Mouse (Mus musculus) kidney, embryonic 14.5 days (tissue): ENCODE measurements around the gene Rbfox2. TPM values are rescaled to one million over a fixed set of nuclear protein-coding genes. Genes with fewer than 3 reads are reported as not detected.
A peak's percentile ranks its signal among the peaks of the same experiment; 100 is the strongest.

Experiments
- ATAC-seq: fragments of 200-750 bp; cut with Nextera tagmentation; 2 replicates; pipeline ENCODE4 v1.8.0; 2017; ENCODE audit warnings: moderate number of reproducible peaks, mild to moderate bottlenecking, moderate TSS enrichment, moderate library complexity; ENCODE audit not compliant: low FRiP score, low TSS enrichment
- H3K27ac ChIP-seq: fragments of 300-500 bp; sonication (generic); 2 replicates; pipeline ENCODE4 v1.5.1; 2014; ENCODE audit warnings: low read depth, mild to moderate bottlenecking, low read length, moderate library complexity, mixed read lengths
- H3K27me3 ChIP-seq: fragments of 300-500 bp; sonication (generic); 2 replicates; pipeline ENCODE4 v1.6.1; 2014; ENCODE audit warnings: mild to moderate bottlenecking, low read length; ENCODE audit not compliant: control insufficient read depth, insufficient read depth
- H3K36me3 ChIP-seq: fragments of 300-500 bp; sonication (generic); 2 replicates; pipeline ENCODE4 v1.6.1; 2014; ENCODE audit warnings: low read length, mixed read lengths; ENCODE audit not compliant: control insufficient read depth, insufficient read depth
- H3K4me1 ChIP-seq: fragments of 300-500 bp; sonication (generic); 2 replicates; pipeline ENCODE4 v1.6.1; 2014; ENCODE audit warnings: low read length, mixed read lengths; ENCODE audit not compliant: control insufficient read depth, insufficient read depth
- H3K4me2 ChIP-seq: fragments of 300-500 bp; sonication (generic); replicated peaks from 2 replicates; pipeline ENCODE4 v1.6.1; 2014; ENCODE audit warnings: low read depth, mild to moderate bottlenecking, low read length
- H3K4me3 ChIP-seq: fragments of 300-500 bp; sonication (generic); 2 replicates; pipeline ENCODE4 v1.5.1; 2014; ENCODE audit warnings: mild to moderate bottlenecking, low read length
- H3K9ac ChIP-seq: fragments of 300-500 bp; sonication (generic); 2 replicates; pipeline ENCODE4 v1.6.1; 2014; ENCODE audit warnings: low read depth, mild to moderate bottlenecking, low read length, moderate library complexity
- H3K9me3 ChIP-seq: fragments of 300-500 bp; sonication (generic); 2 replicates; pipeline ENCODE4 v1.6.1; 2016; ENCODE audit warnings: low read length; ENCODE audit not compliant: control insufficient read depth
- WGBS: fragments of 180-500 bp; shearing (Covaris S2); extraction: QIAGEN DNeasy Blood & Tissue Kit; methylation state at CpG from one replicate; pipeline ENCODE4 v1.1.7; 2014; 5-methylcytosine and 5-hydroxymethylcytosine counted together
- polyA plus RNA-seq: library from polyadenylated mRNA; unstranded; fragments of >200 nt; fragmentation: Nextera tagmentation; extraction: Ambion mirVana; gene quantifications from 2 replicates; pipeline ENCODE4 v1.2.1, GENCODE M21; 2014

Gene Rbfox2
- polyA plus RNA-seq, 1 experiment from 2014 or later = 64.6 TPM

- 61% methylated on average over 6 of the region's 6 CpGs for WGBS
These were observed 14.4 kb downstream of the Rbfox2 start for GRCm38 (mm10) chr15:77292381-77292780.

GRCm38 (mm10) chr15:77291471-77291870, 15.3 kb downstream of the Rbfox2 start:
- ATAC-seq = peak; percentile 43; the same call in 1 of the 2 replicates
- H3K36me3 ChIP-seq = no peaks in the 10 kb centered on the region
- peaks cover 11% of the 10 kb centered on the region; the same call in 1 of the 2 replicates for H3K4me1 ChIP-seq
- H3K9ac ChIP-seq = no peak overlapping the region
- WGBS = 25% methylated on average over 7 of the region's 7 CpGs
- H3K4me2 ChIP-seq = no peak overlapping the region
- H3K27ac ChIP-seq = no peak overlapping the region
- no peaks in the 10 kb centered on the region for H3K27me3 ChIP-seq
- no peak overlapping the region for H3K4me3 ChIP-seq
- no peaks in the 10 kb centered on the region for H3K9me3 ChIP-seq

More at GRCm38 (mm10) chr15:77292381-77292780, 14.4 kb downstream of the Rbfox2 start:
- Histone ChIP-seq H3K9ac (no peak overlapping the region), H3K9me3 (no peaks in the 10 kb centered on the region), H3K4me3 (no peak overlapping the region), H3K36me3 (no peaks in the 10 kb centered on the region), H3K27ac (no peak overlapping the region), H3K27me3 (no peaks in the 10 kb centered on the region), H3K4me1 (peaks cover 11% of the 10 kb centered on the region; the same call in 1 of the 2 replicates), H3K4me2 (no peak overlapping the region)
- ATAC-seq = no peak

GRCm38 (mm10) chr15:77290352-77290751, 16.5 kb downstream of the Rbfox2 start:
- peaks cover 11% of the 10 kb centered on the region; the same call in 1 of the 2 replicates for H3K4me1 ChIP-seq
- ATAC-seq = no peak
- no peak overlapping the region for H3K27ac ChIP-seq
- no peak overlapping the region for H3K4me2 ChIP-seq
- H3K9ac ChIP-seq = no peak overlapping the region
- H3K9me3 ChIP-seq = no peaks in the 10 kb centered on the region
- no peak overlapping the region for H3K4me3 ChIP-seq
- no peaks in the 10 kb centered on the region for H3K36me3 ChIP-seq
- WGBS = 78% methylated on average over 2 of the region's 2 CpGs
- H3K27me3 ChIP-seq = no peaks in the 10 kb centered on the region

- Histone ChIP-seq H3K27ac (no peak overlapping the region), H3K36me3 (no peaks in the 10 kb centered on the region), H3K4me3 (no peak overlapping the region), H3K9me3 (no peaks in the 10 kb centered on the region), H3K4me2 (no peak overlapping the region), H3K4me1 (peaks cover 20% of the 10 kb centered on the region), H3K27me3 (no peaks in the 10 kb centered on the region), H3K9ac (no peak overlapping the region)
- no peak for ATAC-seq
- WGBS = 100% methylated on average over 1 of the region's 1 CpGs
These were observed 26.7 kb downstream of the Rbfox2 start for GRCm38 (mm10) chr15:77280130-77280529.

GRCm38 (mm10) chr15:77278825-77279224, 28.0 kb downstream of the Rbfox2 start:
- H3K9ac ChIP-seq = no peak overlapping the region
- no peak overlapping the region for H3K4me3 ChIP-seq
- H3K27me3 ChIP-seq = no peaks in the 10 kb centered on the region
- ATAC-seq = no peak
- H3K4me2 ChIP-seq = no peak overlapping the region
- no peak overlapping the region for H3K27ac ChIP-seq
- WGBS = 42% methylated on average over 5 of the region's 5 CpGs
- H3K36me3 ChIP-seq = no peaks in the 10 kb centered on the region
- H3K4me1 ChIP-seq = peaks cover 19% of the 10 kb centered on the region
- H3K9me3 ChIP-seq = no peaks in the 10 kb centered on the region

GRCm38 (mm10) chr15:77276838-77277725, 29.7 kb downstream of the Rbfox2 start:
- H3K9ac ChIP-seq = no peak overlapping the region
- H3K9me3 ChIP-seq = no peaks in the 10 kb centered on the region
- H3K4me3 ChIP-seq = no peak overlapping the region
- no peak for ATAC-seq
- H3K36me3 ChIP-seq = no peaks in the 10 kb centered on the region
- WGBS = 63% methylated on average over 3 of the region's 3 CpGs
- H3K4me2 ChIP-seq = no peak overlapping the region
- H3K27me3 ChIP-seq = no peaks in the 10 kb centered on the region
- no peak overlapping the region for H3K27ac ChIP-seq
- H3K4me1 ChIP-seq = peaks cover 12% of the 10 kb centered on the region; the same call in 1 of the 2 replicates

GRCm38 (mm10) chr15:77276300-77276699, 30.5 kb downstream of the Rbfox2 start:
- H3K4me2 ChIP-seq = no peak overlapping the region
- WGBS = 62% methylated on average over 1 of the region's 1 CpGs
- H3K27me3 ChIP-seq = no peaks in the 10 kb centered on the region
- no peaks in the 10 kb centered on the region for H3K9me3 ChIP-seq
- H3K4me3 ChIP-seq = no peak overlapping the region
- H3K27ac ChIP-seq = no peak overlapping the region
- peaks cover 12% of the 10 kb centered on the region; the same call in 1 of the 2 replicates for H3K4me1 ChIP-seq
- ATAC-seq = no peak
- no peaks in the 10 kb centered on the region for H3K36me3 ChIP-seq
- H3K9ac ChIP-seq = no peak overlapping the region

GRCm38 (mm10) chr15:77275572-77275971, 31.2 kb downstream of the Rbfox2 start:
- Histone ChIP-seq H3K27me3 (no peaks in the 10 kb centered on the region), H3K27ac (no peak overlapping the region), H3K4me1 (peaks cover 12% of the 10 kb centered on the region; the same call in 1 of the 2 replicates), H3K9ac (no peak overlapping the region), H3K4me2 (no peak overlapping the region), H3K36me3 (no peaks in the 10 kb centered on the region), H3K4me3 (no peak overlapping the region), H3K9me3 (no peaks in the 10 kb centered on the region)
- WGBS = 55% methylated on average over 2 of the region's 2 CpGs
- ATAC-seq = no peak

GRCm38 (mm10) chr15:77273947-77274346, 32.9 kb downstream of the Rbfox2 start:
- Histone ChIP-seq H3K4me3 (no peak overlapping the region), H3K9ac (no peak overlapping the region), H3K4me2 (no peak overlapping the region), H3K9me3 (no peaks in the 10 kb centered on the region), H3K36me3 (no peaks in the 10 kb centered on the region), H3K27ac (no peak overlapping the region), H3K4me1 (peaks cover 9% of the 10 kb centered on the region; the same call in 1 of the 2 replicates), H3K27me3 (no peaks in the 10 kb centered on the region)
- ATAC-seq = no peak
- WGBS = 44% methylated on average over 6 of the region's 6 CpGs
